Mouse (Mus musculus) left cerebral cortex, adult 11 months (tissue): ENCODE results near the gene Ubr2.

Source experiments
- DNase-seq: peaks from one replicate; pipeline ENCODE4 v3.0.0; 2022; ENCODE audit warnings: low spot score

Ubr2 gene

DNA sequence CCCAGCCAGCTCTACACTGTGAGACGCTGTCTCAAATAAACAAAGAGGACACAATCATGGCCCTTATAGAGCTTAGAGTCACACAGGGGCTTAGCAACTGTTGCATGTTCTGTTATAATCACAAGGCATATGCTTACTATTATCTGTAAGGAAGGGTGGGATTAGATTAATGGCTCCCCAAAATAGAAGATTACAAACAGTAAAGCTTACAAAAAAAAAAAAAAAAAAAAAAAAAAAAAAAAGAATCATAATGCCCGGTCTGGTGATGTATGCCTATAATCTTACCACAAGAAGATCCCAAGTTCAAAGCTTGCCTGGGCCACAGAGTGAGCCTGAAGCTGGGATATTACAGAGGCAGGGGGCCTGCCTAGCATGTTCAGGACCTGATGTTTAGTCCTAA is 130.0 kb downstream of the Ubr2 start:
- DNase-seq: no peak

GRCm38 (mm10) chr17:46879841-46880311 is 130.5 kb downstream of the Ubr2 start:
- DNase-seq: no peak
